Mouse (Mus musculus): Measurements from ENCODE around the gene Ankrd55.

DNA sequence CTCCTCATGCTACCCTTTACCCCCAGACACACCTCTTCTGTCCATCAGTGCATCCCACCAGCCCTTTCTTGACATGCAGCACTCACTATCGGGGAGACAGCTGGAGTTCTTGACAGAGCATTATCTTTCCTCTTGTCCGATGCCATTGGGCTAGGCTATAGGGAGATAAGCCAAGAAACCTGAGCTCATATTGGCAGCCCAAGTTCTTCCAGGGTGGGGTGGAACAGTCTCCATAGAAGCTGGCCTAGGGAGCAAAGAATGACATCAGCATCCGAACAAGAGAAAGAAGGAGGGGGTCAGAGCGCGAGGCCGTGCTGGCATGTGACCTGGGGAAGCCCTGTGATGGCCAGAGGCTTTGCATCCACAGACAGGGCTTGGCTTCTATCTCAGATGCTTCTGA, 9.5 kb downstream of the Ankrd55 start:
- TF ChIP-seq CTCF (IDR thresholded peaks at IDR 0.05; ENCODE audit: low read depth, low read length) (no peak), POLR2A (IDR thresholded peaks at IDR 0.05; ENCODE audit: borderline replicate concordance, low read depth, low read length) (no peak)

Measured in bone marrow macrophage, adult 2 months (primary cell).